Mouse (Mus musculus) cortical plate, adult 2 months (tissue): Measurements from ENCODE around the gene Rcor3. TPM values are rescaled to one million over a fixed set of nuclear protein-coding genes. Genes with fewer than 3 reads are reported as not detected.

Experiments used
- H3K27ac ChIP-seq: fragments of 200-500 bp; 2 replicates; pipeline ENCODE4 v1.5.1; 2012; ENCODE audit warnings: low read length, control low read depth, inconsistent platforms; ENCODE audit not compliant: insufficient read depth
- H3K4me1 ChIP-seq: fragments of 200-500 bp; 2 replicates; pipeline ENCODE4 v1.6.1; 2011; ENCODE audit warnings: low read length; ENCODE audit not compliant: control insufficient read depth, insufficient read depth
- H3K4me3 ChIP-seq: fragments of 200-500 bp; 2 replicates; pipeline ENCODE4 v1.5.1; 2011; ENCODE audit warnings: mild to moderate bottlenecking, low read length, control low read depth; ENCODE audit not compliant: insufficient read depth
- CTCF ChIP-seq: fragments of 200-500 bp; IDR thresholded peaks from 2 replicates; pipeline ENCODE4 v1.5.1; 2011; ENCODE audit warnings: mild to moderate bottlenecking, control low read depth, low read length; ENCODE audit not compliant: insufficient read depth; ENCODE audit errors: extremely low read depth
- POLR2A ChIP-seq: fragments of 200-500 bp; IDR thresholded peaks from 2 replicates; pipeline ENCODE4 v1.6.1; 2011; ENCODE audit warnings: mild to moderate bottlenecking, low read length, control low read depth; ENCODE audit not compliant: insufficient read depth; ENCODE audit errors: extremely low read depth
- polyA plus RNA-seq: library from polyadenylated mRNA; depleted of rRNA; stranded (reverse); fragments of >200 nt; gene quantifications from 2 replicates; pipeline ENCODE4 v1.2.3, GENCODE M21; 2012

Gene Rcor3
- polyA plus RNA-seq, 1 experiment, result 30.0 TPM

GRCm38 (mm10) chr1:192087098-192087497, 50.8 kb downstream of the Rcor3 start:
- TF ChIP-seq POLR2A (no peak), CTCF (no peak)
- Histone ChIP-seq H3K4me3 (no peak overlapping the region), H3K27ac (no peak overlapping the region), H3K4me1 (no peaks in the 10 kb centered on the region; the same call in 1 of the 2 replicates)

DNA sequence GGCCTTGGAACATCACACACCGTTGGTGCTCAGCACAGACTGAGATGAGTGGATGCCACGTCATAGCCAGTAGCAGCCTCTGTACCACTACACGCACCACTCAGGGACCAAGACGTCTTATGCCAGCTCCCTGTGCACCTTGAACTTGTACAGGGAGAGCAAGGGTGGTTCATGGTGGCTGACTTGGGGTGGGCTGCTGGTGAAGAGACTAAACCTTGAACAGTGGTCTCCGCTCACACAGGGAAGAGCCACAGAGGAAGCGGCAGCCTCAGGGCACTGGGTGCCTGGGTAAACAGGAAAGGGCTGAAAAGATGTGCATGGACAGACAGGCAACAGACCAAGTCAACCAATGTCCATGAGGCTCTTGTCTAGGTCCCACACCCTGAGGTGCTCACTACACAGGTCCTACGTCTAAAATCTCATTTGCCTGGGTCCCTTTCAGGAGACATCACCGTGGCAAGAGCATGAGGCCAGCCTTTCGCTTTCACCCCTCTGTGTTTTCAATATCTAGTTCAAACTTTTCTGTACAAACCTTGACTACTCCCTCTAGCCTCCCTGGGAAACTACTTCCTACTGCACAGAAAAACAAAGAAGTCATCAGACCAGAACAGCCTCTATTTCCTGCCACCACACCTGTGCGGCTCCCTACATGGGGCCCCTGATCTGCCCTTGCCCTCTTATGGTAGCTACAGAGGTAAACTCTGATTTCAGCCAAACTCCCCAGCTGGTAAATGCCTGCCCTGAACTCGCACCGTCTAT, 51.4 kb downstream of the Rcor3 start:
- Histone ChIP-seq H3K4me3 (no peak overlapping the region), H3K27ac (no peak overlapping the region), H3K4me1 (no peaks in the 10 kb centered on the region; the same call in 1 of the 2 replicates)
- TF ChIP-seq POLR2A (no peak), CTCF (no peak)

GRCm38 (mm10) chr1:192085218-192085617, 52.6 kb downstream of the Rcor3 start:
- H3K4me3 ChIP-seq, result no peak overlapping the region
- no peak overlapping the region for H3K27ac ChIP-seq
- no peak for TF ChIP-seq CTCF
- TF ChIP-seq POLR2A, result no peak
- no peaks in the 10 kb centered on the region; the same call in 1 of the 2 replicates for H3K4me1 ChIP-seq

DNA sequence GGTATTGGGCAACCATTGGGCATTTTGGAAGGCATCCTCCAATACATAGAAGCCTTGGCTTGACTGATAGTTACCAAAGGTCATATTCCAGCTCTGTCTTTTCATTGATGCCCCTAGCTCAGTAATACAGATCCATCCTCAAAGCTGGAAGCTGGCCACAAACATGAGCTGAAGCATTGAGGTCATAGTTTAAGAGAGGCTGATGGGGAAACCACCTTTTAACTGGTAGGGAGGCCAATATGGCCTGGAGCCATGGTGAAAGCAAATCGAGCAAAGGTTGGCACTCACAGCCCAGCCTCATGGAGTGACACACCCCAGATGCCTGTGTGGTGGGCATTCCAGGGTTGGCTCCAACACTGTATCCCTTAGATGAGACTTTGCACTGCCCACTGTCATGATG, 55.2 kb downstream of the Rcor3 start:
- no peak for TF ChIP-seq POLR2A
- TF ChIP-seq CTCF, result no peak
- no peak overlapping the region for H3K27ac ChIP-seq
- H3K4me1 ChIP-seq, result no peaks in the 10 kb centered on the region; the same call in 1 of the 2 replicates
- H3K4me3 ChIP-seq, result no peak overlapping the region

DNA sequence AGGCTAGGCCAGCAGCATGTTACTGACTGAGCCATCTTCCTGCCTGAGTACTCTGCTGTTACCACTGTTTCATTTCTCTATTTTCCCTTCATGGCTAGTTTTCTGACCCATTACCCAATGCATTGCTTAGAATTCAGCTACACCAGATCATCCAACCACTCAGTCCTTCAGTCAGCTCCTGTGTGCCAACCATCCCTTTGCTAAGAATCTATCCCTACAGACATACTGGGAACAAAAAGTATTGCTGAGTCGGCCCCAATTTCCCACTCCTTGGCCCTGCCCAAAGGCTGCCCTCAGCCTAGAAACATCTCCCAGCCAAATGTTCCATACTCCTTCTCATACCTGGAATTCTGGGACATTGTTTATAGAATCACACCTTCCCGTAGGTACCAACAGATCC, 56.7 kb downstream of the Rcor3 start:
- H3K4me1 ChIP-seq, result peaks cover 1% of the 10 kb centered on the region; the same call in 1 of the 2 replicates
- H3K4me3 ChIP-seq, result no peak overlapping the region
- no peak overlapping the region for H3K27ac ChIP-seq
- TF ChIP-seq CTCF, result no peak
- no peak for TF ChIP-seq POLR2A

DNA sequence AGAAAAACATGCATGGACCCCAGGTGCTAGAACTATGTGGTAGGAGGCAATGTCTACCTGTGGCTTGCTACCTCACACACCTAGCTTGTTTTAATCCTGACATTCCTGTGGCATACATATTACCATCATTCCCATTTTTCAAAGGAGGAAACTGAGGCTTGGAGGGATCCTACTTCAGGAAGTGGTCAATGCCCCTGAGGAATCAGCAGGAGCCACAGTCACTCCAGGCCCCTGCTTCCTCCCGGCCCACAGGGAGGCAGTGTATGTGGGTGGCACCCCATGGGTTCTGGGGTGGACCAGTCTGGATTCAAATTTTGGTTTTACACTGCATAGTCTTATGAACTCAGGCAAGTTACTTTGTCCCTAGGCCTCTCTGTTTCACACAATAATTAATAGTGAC, 58.7 kb downstream of the Rcor3 start:
- H3K4me1 ChIP-seq, result peaks cover 1% of the 10 kb centered on the region; the same call in 1 of the 2 replicates
- H3K27ac ChIP-seq, result peak overlapping the region; percentile 3; the same call in 1 of the 2 replicates
- no peak overlapping the region for H3K4me3 ChIP-seq
- TF ChIP-seq POLR2A (no peak), CTCF (no peak)

DNA sequence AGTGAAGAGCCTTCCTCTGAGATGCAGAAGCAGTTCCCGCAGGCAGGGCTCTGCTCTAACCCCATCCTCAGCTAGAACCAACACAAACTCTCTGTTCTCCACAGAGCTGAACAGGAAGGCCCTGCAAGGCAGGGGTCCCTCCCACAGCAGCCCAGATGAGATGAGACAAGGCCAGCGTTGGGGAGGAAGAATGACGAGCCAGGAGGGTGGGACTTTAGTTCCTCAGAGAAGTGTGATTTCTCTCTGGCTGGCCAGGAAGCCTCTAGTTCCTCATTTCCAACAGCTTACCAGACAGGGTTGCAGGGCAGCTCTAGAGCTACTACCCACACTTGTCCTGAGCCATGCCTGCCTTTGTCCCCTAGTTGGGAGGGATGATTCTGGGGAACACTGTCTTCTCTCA, 59.5 kb downstream of the Rcor3 start:
- Histone ChIP-seq H3K4me1 (peaks cover 1% of the 10 kb centered on the region; the same call in 1 of the 2 replicates), H3K27ac (peak overlapping the region; percentile 3; the same call in 1 of the 2 replicates), H3K4me3 (no peak overlapping the region)
- no peak for TF ChIP-seq POLR2A
- no peak for TF ChIP-seq CTCF

DNA sequence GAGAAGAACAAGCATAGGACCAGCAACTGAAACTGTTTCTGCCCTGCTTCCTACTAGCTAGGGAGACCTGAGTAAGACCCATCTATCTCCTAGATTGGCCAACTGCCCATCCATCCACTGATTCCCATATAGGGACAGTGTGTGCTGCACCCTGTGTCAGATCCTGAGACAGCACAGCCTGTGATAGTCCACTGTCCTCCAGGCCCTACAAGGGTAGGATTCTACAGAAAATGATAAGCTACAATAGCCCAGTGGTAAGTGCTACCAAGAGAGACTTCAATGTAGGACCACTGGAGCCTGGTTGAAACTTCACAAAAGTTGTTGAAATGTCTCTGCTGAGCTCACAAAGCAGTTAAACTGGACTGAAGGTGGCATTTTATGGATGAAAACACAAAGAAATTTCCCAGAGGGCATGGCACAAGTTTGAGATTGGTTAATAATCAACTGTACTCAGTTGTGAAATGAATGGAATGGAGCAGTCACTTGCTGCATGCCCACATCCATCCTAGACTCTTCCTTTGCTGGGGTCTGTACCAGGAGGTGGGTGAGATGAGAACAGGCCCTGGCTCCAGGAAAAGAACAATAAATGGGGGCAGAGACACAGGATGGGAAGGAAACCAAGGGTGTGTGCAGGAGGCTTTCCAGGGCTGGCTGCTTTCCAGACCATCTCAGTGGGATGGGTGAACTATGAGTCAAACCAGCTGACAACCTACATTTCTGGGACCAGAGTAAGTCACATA, 60.9 kb downstream of the Rcor3 start:
- no peak for TF ChIP-seq CTCF
- no peak for TF ChIP-seq POLR2A
- H3K4me3 ChIP-seq, result no peak overlapping the region
- H3K27ac ChIP-seq, result no peak overlapping the region
- H3K4me1 ChIP-seq, result peaks cover 1% of the 10 kb centered on the region; the same call in 1 of the 2 replicates

- no peak for TF ChIP-seq POLR2A
- TF ChIP-seq CTCF, result no peak
- H3K4me3 ChIP-seq, result no peak overlapping the region
- no peak overlapping the region for H3K27ac ChIP-seq
- H3K4me1 ChIP-seq, result peaks cover 1% of the 10 kb centered on the region; the same call in 1 of the 2 replicates
These were observed 61.8 kb downstream of the Rcor3 start for GRCm38 (mm10) chr1:192076101-192076500.
